Mouse (Mus musculus) inflammation-experienced regulatory T-cells (primary cell): Measurements from ENCODE around the gene Lrrc39. TPM values are rescaled to one million over a fixed set of nuclear protein-coding genes. Genes with fewer than 3 reads are reported as not detected.

Source experiments
- polyA plus RNA-seq, 2 experiments: library from polyadenylated mRNA; unstranded; fragments of 100-300 nt; shearing (Covaris generic); gene quantifications; one replicate each; pipeline ENCODE4 v1.2.1; 2017

Lrrc39 gene
- under 1 TPM; 0.12 to 0.75 TPM for polyA plus RNA-seq

DNA sequence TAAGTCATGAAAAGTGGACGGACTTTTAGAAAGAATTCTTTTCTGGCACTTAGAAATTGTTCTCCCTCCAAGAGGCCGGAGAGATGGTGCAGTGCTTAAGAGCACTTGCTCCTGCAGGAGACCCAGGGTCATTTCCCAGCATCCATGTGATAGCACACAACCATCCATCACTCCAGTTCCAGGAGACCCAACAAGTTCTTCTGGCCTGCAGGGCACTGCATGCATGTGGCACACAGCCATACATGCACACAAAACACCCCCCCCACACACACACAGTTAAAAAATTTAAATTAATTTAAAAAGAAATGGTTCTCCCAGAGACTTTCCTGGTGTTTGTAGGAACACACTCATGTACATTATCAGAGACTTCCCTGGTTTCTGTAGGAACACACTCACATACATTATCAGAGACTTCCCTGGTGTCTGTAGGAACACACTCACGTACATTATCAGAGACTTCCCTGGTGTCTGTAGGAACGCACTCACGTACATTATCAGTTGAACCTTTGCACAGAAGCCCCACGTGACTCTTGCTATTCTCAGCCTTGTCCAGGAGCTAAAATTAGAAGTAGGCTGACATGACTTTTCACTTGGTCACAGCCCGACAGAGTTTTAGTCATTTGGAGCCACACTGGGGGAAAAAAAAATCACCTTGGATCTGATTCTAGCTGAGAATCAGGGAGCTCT lies at the start of gene Lrrc39:
TSS of gene Lrrc39 (plus strand) at position 566 of the 687 bp plus-strand sequence.

GRCm38 (mm10) chr3:116594728-116595602 lies 32.2 kb downstream of the Lrrc39 start, which contains the start of gene Sass6:
TSS of gene Sass6 (plus strand) at chr3:116594982.

GRCm38 (mm10) chr3:116614295-116614892 lies 51.6 kb downstream of the Lrrc39 start, which contains the start of gene Trmt13:
TSS of gene Trmt13 (minus strand) at chr3:116614587.

Other genes starting within 250 kb of the Lrrc39 start
- gene Cdc14a, start 138.9 kb upstream of the Lrrc39 start, polyA plus RNA-seq = 10 to 100 TPM; 19.5 to 21.9 TPM
- gene Rtca, start 54.8 kb upstream of the Lrrc39 start, polyA plus RNA-seq = 10 to 100 TPM; 45.7 to 47.3 TPM
- gene Dbt, start 49.9 kb upstream of the Lrrc39 start, polyA plus RNA-seq = 10 to 100 TPM; 12.5 to 16.0 TPM
- 10 to 100 TPM in 1 of 2 experiments, 1 to 10 TPM in 1; 6.1 to 11.6 TPM for gene Sass6, start 32.0 kb downstream of the Lrrc39 start, polyA plus RNA-seq
- gene Trmt13, start 51.6 kb downstream of the Lrrc39 start, polyA plus RNA-seq = 10 to 100 TPM; 33.3 to 34.6 TPM
- 100 to 1,000 TPM; 108 to 126 TPM for gene Mfsd14a, start 99.7 kb downstream of the Lrrc39 start, polyA plus RNA-seq
- 1 to 10 TPM in 1 of 2 experiments, not detected in 1; 1.3 TPM for gene Gm43191, start 118.3 kb downstream of the Lrrc39 start, polyA plus RNA-seq
- gene Slc35a3, start 149.9 kb downstream of the Lrrc39 start, polyA plus RNA-seq = 10 to 100 TPM; 19.7 to 25.4 TPM
- 10 to 100 TPM in 1 of 2 experiments, 1 to 10 TPM in 1; 5.8 to 12.9 TPM for gene Agl, start 245.2 kb downstream of the Lrrc39 start, polyA plus RNA-seq